Mouse (Mus musculus) stomach, embryonic 14.5 days (tissue): Measurements from ENCODE around the gene Arhgef19. TPM values are rescaled to one million over a fixed set of nuclear protein-coding genes. Genes with fewer than 3 reads are reported as not detected.

ENCODE experiments used
- ATAC-seq: fragments of 200-750 bp; cut with Nextera tagmentation; 2 replicates; pipeline ENCODE4 v1.8.0; 2017; ENCODE audit warnings: low read depth, moderate TSS enrichment; ENCODE audit not compliant: insufficient number of reproducible peaks, insufficient read depth, low FRiP score
- H3K27ac ChIP-seq: fragments of 300-500 bp; sonication (generic); 2 replicates; pipeline ENCODE4 v1.5.1; 2014; ENCODE audit warnings: mild to moderate bottlenecking, low read length, moderate library complexity, mixed read lengths
- H3K27me3 ChIP-seq: fragments of 300-500 bp; sonication (generic); 2 replicates; pipeline ENCODE4 v1.6.1; 2014; ENCODE audit warnings: low read length, control low read depth, mixed read lengths; ENCODE audit not compliant: control insufficient read depth, insufficient read depth
- H3K36me3 ChIP-seq: fragments of 300-500 bp; sonication (generic); 2 replicates; pipeline ENCODE4 v1.6.1; 2014; ENCODE audit warnings: mild to moderate bottlenecking, control low read depth, low read length, moderate library complexity, mixed read lengths; ENCODE audit not compliant: control insufficient read depth, insufficient read depth
- H3K4me1 ChIP-seq: fragments of 300-500 bp; sonication (generic); 2 replicates; pipeline ENCODE4 v1.6.1; 2014; ENCODE audit warnings: low read length, control low read depth, mixed read lengths; ENCODE audit not compliant: control insufficient read depth, insufficient read depth
- H3K4me2 ChIP-seq: fragments of 300-500 bp; sonication (generic); replicated peaks from 2 replicates; pipeline ENCODE4 v1.6.1; 2014; ENCODE audit warnings: low read depth, low read length, control low read depth
- H3K4me3 ChIP-seq: fragments of 300-500 bp; sonication (generic); 2 replicates; pipeline ENCODE4 v1.5.1; 2014; ENCODE audit warnings: low read depth, low read length, control low read depth
- H3K9ac ChIP-seq: fragments of 300-500 bp; sonication (generic); replicated peaks from 2 replicates; pipeline ENCODE4 v1.6.1; 2014; ENCODE audit warnings: low read depth, mild to moderate bottlenecking, control low read depth, low read length, moderate library complexity, mixed read lengths
- H3K9me3 ChIP-seq: fragments of 300-500 bp; sonication (generic); 2 replicates; pipeline ENCODE4 v1.6.1; 2016; ENCODE audit warnings: low read depth, low read length, control low read depth; ENCODE audit not compliant: control insufficient read depth
- WGBS: fragments of 180-500 bp; shearing (Covaris S2); extraction: QIAGEN DNeasy Blood & Tissue Kit; methylation state at CpG from one replicate; pipeline ENCODE4 v1.1.7; 2014; 5-methylcytosine and 5-hydroxymethylcytosine counted together
- polyA plus RNA-seq: library from polyadenylated mRNA; unstranded; fragments of >200 nt; fragmentation: Nextera tagmentation; extraction: Ambion mirVana; gene quantifications from 2 replicates; pipeline ENCODE4 v1.2.1, GENCODE M21; 2014

Arhgef19 gene
- polyA plus RNA-seq, 1 experiment from 2014 or later, result 23.0 TPM

- 68% methylated on average over 4 of the region's 4 CpGs for WGBS
- peaks cover 14% of the 10 kb centered on the region; the same call in 1 of the 2 replicates for H3K4me1 ChIP-seq
- ATAC-seq, result no peak
These were observed 60.9 kb downstream of the Arhgef19 start for GRCm38 (mm10) chr4:141300196-141300595.

DNA sequence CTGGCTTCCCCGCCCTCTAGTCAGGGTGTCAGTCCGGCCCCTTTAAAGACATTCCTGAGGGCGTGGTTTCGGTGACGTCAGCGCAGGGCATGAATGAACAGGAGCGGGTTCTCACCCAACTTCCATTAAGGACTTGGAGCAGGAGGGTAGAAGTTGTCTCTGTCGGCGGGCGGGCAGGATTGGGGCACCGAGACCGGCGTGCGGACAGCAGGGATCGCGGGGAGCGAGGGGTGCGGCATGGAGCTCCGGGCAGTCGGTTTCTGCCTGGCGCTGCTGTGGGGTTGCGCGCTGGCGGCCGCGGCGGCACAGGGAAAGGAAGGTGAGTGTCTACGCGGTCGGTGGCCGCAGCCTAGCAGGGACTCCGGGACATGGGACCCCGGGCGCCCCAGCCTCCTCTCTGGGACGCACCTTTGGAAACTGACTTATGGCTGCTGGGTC is 61.8 kb downstream of the Arhgef19 start, which contains the start of gene Epha2:
Gene Epha2 (plus strand): TSS at position 125 of the 438 bp plus-strand sequence.
- H3K27ac ChIP-seq, result peak within 1 kb of the TSS; percentile 55
- no peaks in the 10 kb centered on the region for H3K9me3 ChIP-seq
- peak within 1 kb of the TSS; percentile 95 for H3K4me2 ChIP-seq
- no peaks in the 10 kb centered on the region for H3K27me3 ChIP-seq
- peak within 1 kb of the TSS; percentile 68 for H3K4me3 ChIP-seq
- H3K36me3 ChIP-seq, result no peaks in the 10 kb centered on the region
- H3K4me1 ChIP-seq, result peaks cover 8% of the 10 kb centered on the region; the same call in 1 of the 2 replicates
- WGBS, result under 1% methylated on average over 35 of the region's 35 CpGs
- peak within 1 kb of the TSS; percentile 65 for H3K9ac ChIP-seq
- ATAC-seq, result peak; percentile 78

More at GRCm38 (mm10) chr4:141300196-141300595, 60.9 kb downstream of the Arhgef19 start:
- no peak overlapping the region for H3K4me3 ChIP-seq
- no peak overlapping the region for H3K27ac ChIP-seq
- no peak overlapping the region for H3K4me2 ChIP-seq
- no peak overlapping the region for H3K9ac ChIP-seq
- no peaks in the 10 kb centered on the region for H3K27me3 ChIP-seq
- no peaks in the 10 kb centered on the region for H3K36me3 ChIP-seq
- H3K9me3 ChIP-seq, result no peaks in the 10 kb centered on the region

DNA sequence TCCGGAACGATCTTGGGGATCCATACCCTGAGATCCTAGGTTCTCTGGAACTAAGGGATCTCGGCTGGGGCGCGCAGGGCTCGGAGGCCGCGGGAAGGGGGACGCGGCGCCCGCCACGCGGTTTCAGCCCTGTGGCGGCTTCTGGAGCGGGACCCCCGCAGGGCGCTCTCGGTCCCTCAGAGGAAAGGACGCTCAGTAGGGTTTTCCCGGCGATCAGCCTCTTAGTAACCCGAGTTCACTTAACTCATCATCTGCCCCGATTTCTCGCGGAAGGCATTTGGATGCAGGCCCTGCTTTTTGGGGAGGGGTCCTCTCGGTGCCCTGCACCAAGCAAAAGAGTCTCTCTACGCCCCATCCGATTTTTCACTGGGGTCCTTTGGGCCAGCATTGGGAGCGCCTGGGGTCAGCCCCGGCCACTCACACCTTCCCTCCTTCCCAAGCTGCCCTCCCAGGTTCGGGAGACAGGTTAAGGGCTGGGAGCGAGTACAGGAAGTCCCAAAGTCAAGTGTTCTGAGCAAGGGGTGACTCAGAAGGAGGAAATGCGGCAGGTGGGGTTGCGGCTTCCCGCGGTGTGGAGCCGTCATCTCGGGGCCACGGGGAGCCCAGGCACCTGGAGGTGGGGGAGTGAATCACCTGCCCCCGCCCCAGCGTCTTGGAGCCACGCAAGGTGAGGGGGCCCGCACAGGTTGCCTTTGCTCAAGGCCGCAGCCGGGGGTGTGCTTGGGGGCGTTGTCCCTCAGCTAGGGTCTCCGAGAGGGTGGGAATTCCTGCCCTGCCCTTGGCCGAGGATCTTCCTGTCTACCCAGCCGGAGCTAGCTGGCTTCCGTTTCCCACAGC is 62.5 kb downstream of the Arhgef19 start:
- Histone ChIP-seq H3K9me3 (no peaks in the 10 kb centered on the region), H3K27ac (peak overlapping the region; percentile 55), H3K4me1 (peaks cover 8% of the 10 kb centered on the region; the same call in 1 of the 2 replicates), H3K4me3 (peak overlapping the region; percentile 68), H3K4me2 (peak overlapping the region; percentile 95), H3K36me3 (no peaks in the 10 kb centered on the region), H3K27me3 (no peaks in the 10 kb centered on the region), H3K9ac (peak overlapping the region; percentile 65)
- ATAC-seq, result 0 out of 2 replicates have a peak, but pooled peaks have one; percentile 14
- under 1% methylated on average over 51 of the region's 51 CpGs for WGBS

DNA sequence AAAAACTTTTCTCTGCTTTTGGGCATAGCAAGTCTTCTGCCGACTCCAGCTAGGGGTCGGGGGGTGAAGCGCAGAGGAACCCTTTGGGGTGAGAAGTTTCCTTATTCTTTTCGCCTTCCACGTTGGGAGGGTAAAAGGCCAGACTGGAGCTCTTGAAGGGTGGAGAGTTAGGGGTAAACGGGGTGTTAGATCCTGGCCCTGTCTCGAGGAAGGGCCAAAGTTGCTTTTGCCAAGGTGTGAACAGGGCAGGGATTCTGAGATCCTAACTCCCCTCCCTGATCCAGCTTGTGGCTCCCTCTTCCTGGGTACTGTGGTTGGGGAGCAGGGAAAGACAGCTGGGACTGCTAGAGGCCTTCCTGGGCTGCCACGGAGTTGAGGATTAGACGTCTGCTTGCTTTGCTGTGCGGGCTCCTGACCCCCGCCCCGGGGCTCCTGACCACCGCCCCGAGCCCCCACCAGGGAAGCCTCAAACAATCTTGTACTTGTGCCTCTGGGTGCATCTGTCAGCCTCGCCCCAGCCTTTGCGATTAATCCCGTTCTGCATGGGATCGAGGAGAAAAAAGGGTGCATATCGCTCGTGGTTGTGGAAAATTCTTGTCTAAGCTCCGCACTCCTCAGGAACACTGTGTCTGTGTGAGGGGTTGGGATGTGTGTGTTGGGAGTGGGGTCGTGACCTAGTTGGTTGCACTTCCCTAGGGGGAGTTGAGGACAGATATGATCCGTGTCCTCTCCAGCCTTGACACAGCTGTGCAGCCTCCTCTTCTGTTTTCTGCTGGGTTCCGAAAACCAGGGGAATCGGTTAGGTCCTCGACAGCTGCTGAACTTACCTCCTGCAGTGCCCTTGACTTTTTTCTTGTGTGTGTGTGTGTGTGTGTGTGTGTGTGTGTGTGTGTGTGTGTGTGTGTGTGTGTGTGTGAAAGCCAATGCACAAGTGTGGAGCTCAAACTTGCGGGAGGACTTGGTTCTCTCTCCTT is 63.4 kb downstream of the Arhgef19 start:
- Histone ChIP-seq H3K9me3 (no peaks in the 10 kb centered on the region), H3K4me1 (peaks cover 8% of the 10 kb centered on the region; the same call in 1 of the 2 replicates), H3K36me3 (no peaks in the 10 kb centered on the region), H3K9ac (peak overlapping the region; percentile 65), H3K27ac (peak overlapping the region; percentile 21; the same call in 1 of the 2 replicates), H3K4me3 (peak overlapping the region; percentile 68), H3K27me3 (no peaks in the 10 kb centered on the region), H3K4me2 (peak overlapping the region; percentile 95)
- ATAC-seq, result no peak
- 23% methylated on average over 27 of the region's 27 CpGs for WGBS

GRCm38 (mm10) chr4:141303402-141304222 is 64.3 kb downstream of the Arhgef19 start:
- no peak for ATAC-seq
- Histone ChIP-seq H3K4me2 (peak overlapping the region; percentile 95), H3K36me3 (no peaks in the 10 kb centered on the region), H3K27ac (no peak overlapping the region), H3K9ac (no peak overlapping the region), H3K4me3 (peak overlapping the region; percentile 68; the same call in 1 of the 2 replicates), H3K9me3 (no peaks in the 10 kb centered on the region), H3K27me3 (no peaks in the 10 kb centered on the region), H3K4me1 (peaks cover 8% of the 10 kb centered on the region; the same call in 1 of the 2 replicates)
- WGBS, result 49% methylated on average over 7 of the region's 7 CpGs

GRCm38 (mm10) chr4:141304223-141304611 is 64.9 kb downstream of the Arhgef19 start:
- Histone ChIP-seq H3K4me3 (no peak overlapping the region), H3K27me3 (no peaks in the 10 kb centered on the region), H3K4me2 (0 out of 2 replicates have a peak overlapping the region, but pooled peaks have one; percentile 95), H3K36me3 (no peaks in the 10 kb centered on the region; the same call in 1 of the 2 replicates), H3K27ac (no peak overlapping the region), H3K9me3 (no peaks in the 10 kb centered on the region), H3K4me1 (peaks cover 8% of the 10 kb centered on the region; the same call in 1 of the 2 replicates), H3K9ac (no peak overlapping the region)
- no peak for ATAC-seq
- WGBS, result 64% methylated on average over 4 of the region's 4 CpGs

- no peaks in the 10 kb centered on the region for H3K9me3 ChIP-seq
- no peaks in the 10 kb centered on the region; the same call in 1 of the 2 replicates for H3K36me3 ChIP-seq
- ATAC-seq, result no peak
- H3K9ac ChIP-seq, result no peak overlapping the region
- no peak overlapping the region for H3K4me2 ChIP-seq
- WGBS, result 45% methylated on average over 8 of the region's 8 CpGs
- peaks cover 26% of the 10 kb centered on the region for H3K4me1 ChIP-seq
- no peak overlapping the region for H3K27ac ChIP-seq
- no peak overlapping the region for H3K4me3 ChIP-seq
- no peaks in the 10 kb centered on the region for H3K27me3 ChIP-seq
These were observed 66.8 kb downstream of the Arhgef19 start for GRCm38 (mm10) chr4:141306057-141306456.
